Mouse (Mus musculus) lung, postnatal 0 days (tissue): ENCODE data around the gene Nin.
A peak's percentile ranks its signal among the peaks of the same experiment; 100 is the strongest.
"Not testable (repeated sequence)": the region's sequence is repeated elsewhere in the genome, so short reads cannot be mapped to it uniquely, and the experiment has no call there.

Source experiments
- CTCF ChIP-seq: IDR thresholded peaks from 2 replicates; pipeline ENCODE4 v1.5.1; 2016; ENCODE audit warnings: antibody characterized with exemption, mild to moderate bottlenecking
- EP300 ChIP-seq: IDR thresholded peaks from 2 replicates; pipeline ENCODE4 v1.6.1; 2016; ENCODE audit warnings: antibody characterized with exemption, mild to moderate bottlenecking, control low read depth

GRCm38 (mm10) chr12:70144106-70144587, 30.6 kb upstream of the Nin start:
- TF ChIP-seq CTCF = not testable (repeated sequence)
- peak; percentile 60 for TF ChIP-seq EP300
